ENCODE assay signal across 7 mouse cellular contexts in the genomic region with DNA sequence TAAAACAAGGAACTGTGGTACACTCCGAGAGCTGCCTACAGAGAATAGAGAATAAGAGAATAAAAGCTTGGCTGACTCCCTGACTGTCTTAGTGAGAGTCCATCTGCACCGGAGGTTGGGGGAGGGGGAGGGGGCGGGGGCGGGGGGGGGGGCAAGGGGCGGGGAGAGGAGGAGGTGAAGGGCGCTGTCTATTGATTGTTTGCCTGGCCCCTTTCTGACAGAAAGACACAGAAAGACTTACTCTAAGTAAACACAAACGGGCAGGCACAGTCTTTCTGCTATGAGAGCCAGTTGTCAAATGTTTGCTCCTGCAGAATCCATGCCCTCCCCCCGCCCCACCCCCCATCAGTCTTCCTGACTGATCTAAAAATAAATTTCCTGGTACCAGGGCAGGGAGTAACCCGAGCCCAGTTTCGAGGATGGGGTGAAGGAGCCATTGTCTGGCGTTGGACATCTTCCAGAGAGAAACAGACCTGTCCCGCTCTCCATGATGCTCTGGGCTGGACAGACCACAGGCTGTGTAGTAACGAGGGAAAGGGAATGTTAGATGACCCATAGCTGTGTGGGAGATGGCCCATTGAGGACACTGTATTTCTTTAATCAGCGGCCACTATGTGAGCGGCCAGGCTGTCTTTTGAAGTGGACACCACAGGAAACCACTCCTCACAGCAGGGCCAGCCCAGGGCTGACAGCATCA.
A peak's percentile ranks its signal among the peaks of the same experiment; 100 is the strongest.
DNase-seq lines count a peak whose midpoint lies in the region; ATAC-seq and TF ChIP-seq lines count a peak whose summit lies in the region.

No protein-coding gene starts in this region.

- H3K27me3 ChIP-seq in heart, postnatal 0 days (ENCODE audit: control insufficient read depth, insufficient read depth, low read length) = no peaks in the 10 kb centered on the region
- H3K27me3 ChIP-seq in liver, embryonic 15.5 days = no peaks in the 10 kb centered on the region
- no peaks in the 10 kb centered on the region for H3K27me3 ChIP-seq in small intestine, adult 2 months (ENCODE audit: control insufficient read depth, insufficient read depth, low read length)

- peak overlapping the region; percentile 54 for H3K4me2 ChIP-seq in heart, postnatal 0 days (ENCODE audit: low read depth, low read length)
- peak overlapping the region; percentile 33 for H3K4me2 ChIP-seq in liver, embryonic 15.5 days

- TF ChIP-seq POLR2A in small intestine, adult 2 months (IDR thresholded peaks at IDR 0.05; ENCODE audit: low read depth, low read length) = no peak

- ATAC-seq in heart, postnatal 0 days (ENCODE audit: insufficient read depth, low read depth) = peak; percentile 50
- peak; percentile 56; the same call in 1 of the 2 replicates for ATAC-seq in liver, embryonic 15.5 days (ENCODE audit: insufficient read depth)

- TF ChIP-seq CTCF in heart, postnatal 0 days (IDR thresholded peaks at IDR 0.05; ENCODE audit: low read depth) = no peak
- no peak for TF ChIP-seq CTCF in small intestine, adult 2 months (IDR thresholded peaks at IDR 0.05; ENCODE audit: extremely low read depth, insufficient read length, insufficient replicate concordance, low read depth, low read length)

- peak overlapping the region; percentile 21 for H3K4me3 ChIP-seq in heart, postnatal 0 days (ENCODE audit: low read depth, low read length)
- no peak overlapping the region for H3K4me3 ChIP-seq in liver, embryonic 15.5 days (replicated peaks)
- H3K4me3 ChIP-seq in small intestine, adult 2 months (ENCODE audit: low read depth, low read length) = no peak overlapping the region

- peak overlapping the region; percentile 82 for H3K27ac ChIP-seq in heart, postnatal 0 days (ENCODE audit: low read depth)
- no peak overlapping the region for H3K27ac ChIP-seq in liver, embryonic 15.5 days (replicated peaks)
- H3K27ac ChIP-seq in small intestine, adult 2 months (ENCODE audit: insufficient read depth, low read depth, low read length) = peak overlapping the region; percentile 45; the same call in 1 of the 2 replicates

- TF ChIP-seq EP300 in heart, postnatal 0 days (IDR thresholded peaks at IDR 0.05; ENCODE audit: low read depth) = peak; percentile 51; the same call in 1 of the 2 replicates

- no peaks in the 10 kb centered on the region for H3K36me3 ChIP-seq in heart, postnatal 0 days (replicated peaks; ENCODE audit: control insufficient read depth, insufficient read depth, low read length)
- no peaks in the 10 kb centered on the region for H3K36me3 ChIP-seq in liver, embryonic 15.5 days (replicated peaks)
- no peaks in the 10 kb centered on the region for H3K36me3 ChIP-seq in small intestine, adult 2 months (ENCODE audit: control insufficient read depth, insufficient read depth, low read length)

- DNase-seq in ZHBTc4 (ENCODE audit: low read depth, low spot score) = peak; percentile 22
- peak; percentile 59 to 72 for DNase-seq in cerebellum, postnatal 14 days
- peak; percentile 65 for DNase-seq in heart, postnatal 0 days (ENCODE audit: low spot score)
- DNase-seq in urinary bladder, postnatal 25 days (ENCODE audit: low spot score) = no peak
- no peak for DNase-seq in thymus, postnatal 10 days (ENCODE audit: low spot score in 2 of 2)

- WGBS in heart, postnatal 0 days = 5% methylated on average over 12 of the region's 15 CpGs
- 8% methylated on average over 11 of the region's 15 CpGs for WGBS in liver, embryonic 15.5 days (ENCODE audit: insufficient replicate concordance)
- WGBS in small intestine, adult 2 months = 11% methylated on average over 14 of the region's 15 CpGs

- no peaks in the 10 kb centered on the region for H3K9me3 ChIP-seq in heart, postnatal 0 days (replicated peaks; ENCODE audit: control insufficient read depth, low read length)
- H3K9me3 ChIP-seq in liver, embryonic 15.5 days (replicated peaks) = no peaks in the 10 kb centered on the region

- no peak overlapping the region for H3K9ac ChIP-seq in heart, postnatal 0 days (replicated peaks; ENCODE audit: low read depth, low read length)
- no peak overlapping the region for H3K9ac ChIP-seq in liver, embryonic 15.5 days

- H3K4me1 ChIP-seq in heart, postnatal 0 days (ENCODE audit: control insufficient read depth, insufficient read depth) = peaks cover 41% of the 10 kb centered on the region
- peaks cover 10% of the 10 kb centered on the region for H3K4me1 ChIP-seq in liver, embryonic 15.5 days (replicated peaks)
- H3K4me1 ChIP-seq in small intestine, adult 2 months (ENCODE audit: control insufficient read depth, insufficient read depth, insufficient read length, low read length) = peaks cover 2% of the 10 kb centered on the region; the same call in 1 of the 2 replicates

Comparison
In these comparisons a context has a peak if more than half of its experiments do, and no peak if none do; other contexts are left out.
1. DNase-seq: peak in ZHBTc4 (single experiment), cerebellum, postnatal 14 days (2 of 2) and heart, postnatal 0 days (single experiment); none in urinary bladder, postnatal 25 days (single experiment) and thymus, postnatal 10 days (0 of 2).